Mouse (Mus musculus) urinary bladder, postnatal 36 days (tissue): Measurements from ENCODE around the gene Gm5741.

Experiments
- DNase-seq, 2 experiments: peaks; one replicate each; pipeline ENCODE4 v3.0.0; 2022; ENCODE audit warnings: low spot score in 2 of 2, mixed read lengths in 1 of 2

Gene Gm5741

DNA sequence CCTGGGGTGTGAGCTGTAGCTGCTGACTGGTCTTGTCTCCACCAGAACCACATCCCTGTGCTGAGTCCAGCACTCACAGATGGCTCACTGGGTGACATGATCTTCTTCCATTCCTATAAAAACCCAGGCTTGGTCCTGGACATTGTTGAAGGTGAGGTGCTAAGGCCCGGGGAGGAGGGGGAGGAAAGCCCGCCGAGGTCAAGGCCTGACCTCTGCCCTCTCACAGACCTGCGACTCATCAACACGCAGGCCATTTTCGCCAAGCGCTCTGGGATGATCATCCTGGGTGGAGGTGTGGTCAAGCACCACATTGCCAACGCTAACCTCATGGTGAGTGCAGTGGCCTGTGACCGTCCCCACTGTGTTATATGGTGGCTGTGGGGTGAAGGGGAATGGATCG, 6.4 kb upstream of the Gm5741 start:
- DNase-seq = no peak

DNA sequence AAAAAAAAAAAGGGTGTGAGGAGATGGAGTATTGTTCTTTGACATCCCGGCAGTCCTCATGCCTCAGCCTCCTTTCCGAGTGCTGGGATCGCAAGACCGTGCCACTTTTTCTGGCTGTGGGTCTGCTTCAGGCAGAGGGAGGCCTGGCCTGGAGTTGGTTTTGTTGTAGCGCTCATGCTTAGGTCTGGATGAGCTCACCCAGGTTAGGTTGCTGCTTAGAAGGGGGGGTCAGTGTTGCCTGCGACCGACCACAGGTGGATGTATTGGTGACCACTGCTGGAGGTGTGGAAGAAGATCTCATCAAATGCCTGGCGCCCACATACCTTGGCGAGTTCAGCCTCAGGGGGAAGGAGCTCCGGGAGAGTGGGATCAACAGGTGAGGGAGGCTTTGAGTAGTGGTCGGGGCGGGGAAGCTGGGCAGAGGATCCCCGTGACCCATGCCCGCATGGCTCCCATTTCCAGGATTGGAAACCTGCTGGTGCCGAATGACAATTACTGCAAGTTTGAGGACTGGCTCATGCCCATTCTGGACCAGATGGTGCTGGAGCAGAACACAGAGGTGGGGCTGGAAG, 5.3 kb upstream of the Gm5741 start:
- DNase-seq = no peak

DNA sequence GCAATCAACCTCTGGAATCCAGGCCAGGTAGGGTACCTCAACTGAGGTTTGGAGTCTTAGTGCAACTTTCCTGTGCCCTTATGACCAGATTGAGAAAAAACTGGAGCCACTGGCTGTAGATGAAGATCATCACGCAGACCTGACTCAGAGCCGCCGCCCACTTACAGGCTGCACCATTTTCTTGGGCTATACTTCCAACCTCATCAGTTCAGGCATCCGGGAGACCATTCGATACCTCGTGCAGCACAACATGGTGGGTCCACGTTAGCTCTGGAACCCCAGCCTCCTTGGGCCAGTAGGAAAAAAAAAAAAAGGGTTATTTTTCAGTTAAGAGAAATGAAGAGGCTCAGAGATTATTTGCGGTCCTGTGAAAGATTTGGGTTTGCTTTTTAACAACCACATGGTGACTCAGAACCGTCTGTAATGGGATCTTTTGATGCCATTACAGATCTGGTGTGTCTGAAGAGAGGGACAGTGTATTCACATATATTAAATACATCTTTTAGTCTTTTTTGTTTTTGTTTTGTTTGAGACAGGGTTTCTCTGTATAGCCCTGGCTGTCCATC, 4.7 kb upstream of the Gm5741 start:
- DNase-seq = no peak

DNA sequence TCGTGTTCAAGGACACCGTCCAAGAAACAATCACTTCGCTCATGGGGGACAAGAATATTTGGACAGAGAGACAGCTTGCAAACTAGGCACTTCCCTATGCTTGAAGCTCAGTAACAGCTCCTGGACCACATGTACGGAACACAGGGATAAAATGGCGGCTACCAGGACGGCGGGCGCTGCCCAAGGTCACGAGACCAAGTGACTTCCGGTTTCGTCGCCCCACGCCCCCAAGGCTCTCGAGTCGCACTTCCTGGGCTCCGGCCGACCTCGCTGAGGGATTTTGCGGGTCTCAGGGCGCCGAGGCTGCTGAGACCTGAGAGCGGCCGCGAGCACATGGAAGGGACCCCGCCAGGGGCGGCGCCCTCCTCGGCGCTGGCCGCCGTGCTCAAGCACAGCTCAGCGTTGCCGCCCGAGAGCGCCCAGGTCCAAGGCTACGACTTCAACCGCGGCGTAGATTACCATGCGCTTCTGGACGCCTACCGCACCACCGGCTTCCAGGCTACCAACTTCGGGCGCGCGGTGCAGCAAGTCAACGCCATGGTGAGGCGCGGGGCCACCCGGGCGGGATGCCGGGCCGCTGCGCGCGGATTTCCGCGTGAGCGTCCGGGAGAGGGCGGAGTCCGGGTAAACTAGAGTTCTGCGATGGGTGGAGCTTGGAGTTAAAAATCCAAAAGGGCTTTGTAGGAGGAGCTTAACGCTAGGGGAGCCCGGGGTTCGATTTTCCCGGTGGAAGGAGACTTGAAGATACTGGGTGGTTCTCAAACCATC, 3.9 kb upstream of the Gm5741 start, which contains the start of gene Dhps:
Dhps (plus strand) TSS at position 244 of the 768 bp plus-strand sequence.
- peak; percentile 84 to 92 for DNase-seq

DNA sequence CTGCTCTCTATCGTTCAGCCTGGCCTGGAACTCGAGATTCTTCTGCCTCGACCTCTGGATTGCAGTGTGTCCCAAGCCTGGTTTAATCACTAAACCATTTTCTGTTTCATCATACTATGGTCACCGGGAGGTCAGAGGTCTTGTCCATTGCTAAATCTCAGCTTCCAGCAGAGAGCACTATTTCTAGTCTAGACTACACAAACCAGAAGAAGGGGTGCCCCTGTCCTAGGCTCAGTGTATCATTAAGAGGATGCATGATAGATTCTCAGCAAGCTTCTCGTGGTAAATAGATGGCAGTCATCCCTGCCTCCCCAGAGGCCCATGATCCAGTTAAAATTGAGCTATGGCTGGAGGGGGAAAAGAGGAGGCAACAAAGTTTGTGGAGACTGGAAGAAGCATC, 3.3 kb upstream of the Gm5741 start:
- no peak for DNase-seq

DNA sequence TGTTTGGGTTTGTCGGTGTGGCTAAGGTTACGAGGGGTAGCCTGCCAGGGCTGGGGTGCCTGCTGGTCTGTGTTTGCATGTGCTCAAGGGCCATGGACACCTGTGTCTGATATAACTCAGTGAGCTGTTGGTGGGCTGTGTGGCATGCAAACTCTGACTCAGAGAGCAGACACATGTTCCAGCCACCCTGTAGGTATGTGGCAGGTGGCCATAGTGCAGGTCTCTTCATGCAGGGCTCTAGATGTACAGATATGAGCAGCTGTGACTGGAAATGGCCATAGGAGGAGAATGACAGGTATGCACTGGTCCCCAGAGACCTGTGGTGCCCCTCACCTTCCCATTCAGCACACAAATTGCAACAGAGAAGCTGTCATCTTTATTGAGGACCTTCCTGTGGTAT, 627 bp downstream of the Gm5741 start:
- DNase-seq = peak; percentile 63 to 64

DNA sequence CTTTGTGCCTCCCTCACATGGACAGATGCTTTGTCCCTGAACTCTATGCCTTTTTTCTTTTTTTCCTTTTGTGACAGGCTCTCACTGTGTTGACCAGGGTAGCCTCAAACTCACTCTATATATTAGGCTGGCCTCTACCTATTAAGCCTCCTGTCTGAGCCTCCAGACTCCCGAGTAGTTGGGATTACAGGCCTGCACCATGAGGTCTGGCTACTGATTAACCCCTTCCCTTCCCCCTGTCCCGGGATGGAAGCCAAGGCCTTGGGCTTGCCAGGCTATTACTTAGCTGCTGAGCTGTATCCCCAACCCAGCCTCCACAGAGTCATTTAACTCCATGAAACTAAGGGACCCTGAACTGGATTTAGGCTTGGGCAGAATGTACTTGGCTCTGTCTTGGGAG, 2.6 kb downstream of the Gm5741 start:
- no peak for DNase-seq

DNA sequence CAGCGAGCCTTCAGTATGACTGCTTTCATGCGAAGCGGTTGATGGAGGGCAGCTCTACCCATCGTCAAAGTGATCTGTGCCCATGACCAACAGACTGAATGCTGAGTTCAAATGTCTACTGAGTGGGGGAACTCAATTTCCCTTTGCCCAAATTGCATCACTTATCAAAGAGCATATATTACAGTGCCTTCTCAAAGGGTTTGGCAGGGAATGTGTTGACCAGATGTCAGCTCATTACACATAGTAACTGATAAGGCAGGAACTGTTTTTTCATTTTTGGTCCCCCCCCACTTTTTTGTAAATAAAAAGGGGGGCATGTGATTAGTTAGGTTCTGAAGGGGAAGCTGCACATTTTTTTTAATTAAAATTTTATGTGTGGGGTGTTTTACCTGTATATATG, 5.2 kb downstream of the Gm5741 start:
- DNase-seq = no peak

DNA sequence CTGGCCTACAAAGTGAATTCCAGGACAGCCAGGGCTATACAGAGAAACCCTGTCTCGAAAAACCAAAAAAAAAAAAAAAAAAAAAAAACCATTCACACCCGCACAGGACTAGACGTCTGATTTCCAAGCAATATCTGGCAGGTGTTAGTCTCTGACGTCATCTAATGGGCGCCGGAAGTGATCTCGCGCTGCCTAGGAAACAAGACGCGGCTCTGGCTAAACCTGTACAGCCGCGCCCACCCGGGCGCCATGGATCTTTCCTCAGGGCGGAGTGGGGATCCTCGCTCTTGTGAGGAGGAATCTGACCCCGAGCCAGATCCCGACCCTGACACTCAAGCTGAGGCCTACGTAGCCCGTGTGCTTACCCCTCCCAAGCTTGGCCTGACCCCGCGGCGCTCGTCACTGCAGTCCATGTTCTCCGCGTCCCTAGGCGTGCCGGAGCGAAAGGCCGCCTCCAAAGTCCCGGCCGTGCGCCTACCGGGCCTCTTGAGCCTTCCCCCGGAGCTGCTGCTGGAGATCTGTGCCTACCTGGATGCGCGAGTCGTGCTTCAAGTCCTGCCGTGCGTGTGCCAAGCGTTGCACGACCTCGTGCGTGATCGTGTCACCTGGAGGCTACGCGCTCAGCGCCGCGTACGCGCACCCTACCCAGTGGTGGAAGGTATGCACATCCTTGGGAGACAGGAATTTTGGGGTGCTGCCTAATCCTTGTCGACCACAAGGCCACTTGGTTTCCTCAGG, 7.7 kb downstream of the Gm5741 start, which contains the start of gene Fbxw9:
Fbxw9 (plus strand) TSS at position 177 of the 738 bp plus-strand sequence.
- DNase-seq = peak; percentile 86 to 89

DNA sequence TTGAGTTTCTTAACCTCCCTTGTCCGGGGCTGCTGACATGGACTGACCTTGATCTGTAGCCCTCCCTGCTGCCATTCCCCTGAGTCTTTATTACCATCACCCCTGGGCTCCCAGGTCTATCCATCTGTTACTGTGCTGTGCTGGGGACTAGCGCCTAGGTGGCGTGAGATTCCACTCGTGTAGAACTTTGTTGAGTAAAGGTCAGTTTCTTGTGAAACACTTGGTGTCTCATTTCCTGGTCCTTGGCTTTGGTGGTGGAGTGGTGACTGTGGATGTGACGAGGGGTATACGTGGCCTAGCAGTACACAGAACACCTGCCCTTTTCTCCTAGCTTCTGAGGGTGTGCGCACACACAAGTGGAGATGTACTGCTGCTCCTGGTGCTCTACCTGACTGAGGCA, 10.4 kb downstream of the Gm5741 start:
- DNase-seq = no peak

DNA sequence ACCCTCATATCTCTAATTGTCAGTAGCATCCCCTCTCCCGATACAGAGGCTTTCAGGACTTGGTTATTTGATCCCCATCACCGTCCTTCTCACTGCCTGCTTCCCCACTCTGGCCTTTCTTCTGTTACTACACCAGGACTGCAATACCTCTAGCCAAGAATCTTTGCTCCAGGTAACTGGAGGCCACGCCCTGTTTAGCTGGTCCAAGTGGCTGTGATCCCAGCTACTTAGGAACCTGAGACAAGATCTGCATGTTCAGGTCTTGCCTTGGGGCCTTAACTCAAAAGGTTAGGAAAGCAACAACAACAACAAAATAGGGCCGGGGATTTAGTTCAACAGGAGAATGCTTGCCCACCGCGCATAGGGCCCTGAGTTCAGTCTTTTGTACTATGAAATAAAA, 24.2 kb downstream of the Gm5741 start:
- no peak for DNase-seq

DNA sequence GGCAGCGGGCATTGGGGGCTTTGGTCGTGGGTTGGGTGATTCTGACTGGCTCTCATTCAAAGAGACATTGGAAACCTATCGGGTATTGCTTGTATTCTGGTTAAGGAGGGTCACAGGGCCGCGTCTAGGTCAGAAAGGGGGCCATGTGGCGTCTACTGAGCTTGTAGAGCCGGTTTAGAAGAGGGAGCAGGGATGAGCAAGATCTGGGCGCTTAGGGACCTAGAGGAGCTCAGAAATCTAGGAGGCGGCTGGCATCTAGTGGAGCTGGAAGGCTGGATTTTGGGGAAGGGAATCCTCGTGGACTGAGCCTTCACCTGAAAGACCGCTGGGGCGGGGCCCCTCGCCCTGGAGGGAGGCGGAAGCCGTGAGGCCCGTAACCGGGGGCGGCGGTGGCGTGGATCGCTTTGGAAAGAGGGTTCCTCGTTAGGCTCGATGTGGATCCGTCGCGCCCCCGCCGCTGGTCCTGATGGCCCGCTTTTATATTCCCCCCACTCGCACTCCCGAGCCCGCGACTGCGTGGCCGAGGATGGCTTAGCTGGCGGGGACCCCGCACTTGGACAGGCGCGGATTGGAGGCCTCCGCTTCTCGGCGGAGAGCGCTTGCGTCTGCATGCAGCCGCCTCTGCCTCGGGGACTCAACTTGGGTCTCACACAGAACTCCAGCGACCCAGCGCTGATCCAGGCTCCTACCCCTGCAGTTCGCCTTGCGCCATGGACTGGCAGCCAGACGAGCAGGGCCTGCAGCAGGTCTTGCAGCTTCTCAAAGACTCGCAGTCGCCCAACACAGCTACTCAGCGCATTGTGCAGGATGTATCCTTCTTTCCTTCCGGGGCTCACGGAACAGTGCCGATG, 29.9 kb downstream of the Gm5741 start:
- DNase-seq = peak; percentile 48 to 50

DNA sequence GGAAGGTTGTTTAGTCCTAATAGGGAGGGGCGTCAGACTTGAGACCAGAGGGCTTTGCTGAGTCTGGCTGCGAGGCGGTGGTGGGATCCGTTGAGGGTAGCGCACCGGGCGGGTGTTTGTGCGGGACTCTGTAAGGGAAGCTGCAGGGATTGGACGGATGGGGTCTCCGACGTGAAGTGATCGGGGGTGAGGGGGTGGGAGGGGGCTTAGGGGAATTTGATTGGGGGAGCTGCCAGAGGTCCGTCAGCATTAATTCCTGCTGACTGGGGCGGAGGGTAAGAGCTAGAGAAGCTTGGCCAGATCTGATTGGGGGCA, 30.5 kb downstream of the Gm5741 start:
- DNase-seq = no peak

DNA sequence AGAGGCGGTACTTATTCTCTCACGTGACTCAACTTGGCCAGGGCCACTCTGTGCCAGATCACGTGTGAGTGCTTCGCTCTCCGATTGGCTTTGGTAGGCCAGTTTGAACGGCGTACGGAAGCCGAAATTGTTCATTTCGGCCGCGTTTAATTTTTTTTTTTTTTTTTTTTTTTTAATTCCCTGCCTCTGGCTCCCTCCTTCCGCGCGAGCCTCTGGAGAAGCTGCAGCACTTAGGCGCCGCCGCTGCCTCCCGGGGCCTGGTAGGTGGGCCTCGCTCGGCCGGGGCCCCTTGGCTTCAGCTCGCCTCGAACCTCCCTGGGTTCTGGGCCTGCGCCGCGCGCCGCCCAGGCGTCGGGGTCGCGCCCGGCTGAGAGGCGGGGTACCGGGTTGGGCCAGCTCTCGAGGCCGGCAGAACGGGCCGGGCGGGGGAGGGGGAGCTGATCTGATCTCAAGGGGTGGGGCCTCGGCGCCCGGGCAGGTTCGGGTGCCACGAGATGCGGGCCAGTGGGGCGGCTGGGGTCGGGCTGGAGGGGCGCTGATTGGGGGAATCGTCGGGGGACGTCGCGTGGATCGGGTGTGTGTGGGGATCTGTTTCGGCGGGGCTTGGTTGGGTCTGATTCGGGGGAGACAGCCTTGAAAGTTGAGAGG, 30.9 kb downstream of the Gm5741 start, which contains the start of gene Tnpo2:
Tnpo2 (plus strand) TSS at position 198 of the 648 bp plus-strand sequence.
- peak; percentile 83 to 88 for DNase-seq

DNA sequence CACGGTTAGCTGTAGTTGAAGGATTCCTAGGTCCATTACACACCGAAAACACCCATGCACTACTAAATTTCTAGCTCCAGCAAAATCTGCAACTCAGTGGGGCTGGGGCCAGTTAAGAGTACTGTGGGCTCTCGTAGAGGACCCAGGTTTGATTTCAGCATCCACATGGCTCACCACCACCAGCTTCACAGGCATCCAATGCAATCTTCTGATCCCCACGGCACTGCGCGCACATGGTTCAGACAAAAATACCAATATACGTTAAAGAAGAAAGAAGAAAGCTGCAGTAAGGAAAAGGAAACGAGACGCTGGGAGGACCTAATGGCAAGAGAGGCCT, 31.4 kb downstream of the Gm5741 start:
- no peak for DNase-seq

DNA sequence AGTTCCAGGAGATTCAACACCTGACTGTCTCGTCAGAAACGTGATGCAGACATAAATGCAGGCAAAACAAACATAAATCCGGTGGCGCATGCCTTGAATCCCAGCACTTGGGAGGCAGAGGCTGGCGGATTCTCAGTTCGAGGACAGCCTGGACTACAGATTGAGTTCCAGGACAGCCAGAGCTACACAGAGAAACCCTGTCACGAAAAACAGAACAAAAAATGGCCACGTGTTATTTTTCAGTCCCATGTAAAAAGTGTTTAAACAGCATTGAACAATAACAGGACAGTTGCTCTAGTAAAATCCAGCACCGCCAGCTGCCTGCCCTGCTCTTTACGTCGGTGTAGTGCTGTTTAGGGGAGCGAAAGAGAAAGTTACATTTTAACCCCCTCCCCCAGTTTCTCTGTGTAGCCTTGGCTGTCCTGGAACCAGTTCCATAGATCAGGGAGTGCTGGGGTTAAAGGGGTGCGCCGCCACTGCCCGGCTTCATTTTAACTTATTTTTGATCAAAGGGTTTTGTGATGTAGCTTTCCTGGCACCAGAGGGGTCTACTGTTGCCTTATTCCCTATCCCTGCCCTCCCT, 32.0 kb downstream of the Gm5741 start:
- no peak for DNase-seq

DNA sequence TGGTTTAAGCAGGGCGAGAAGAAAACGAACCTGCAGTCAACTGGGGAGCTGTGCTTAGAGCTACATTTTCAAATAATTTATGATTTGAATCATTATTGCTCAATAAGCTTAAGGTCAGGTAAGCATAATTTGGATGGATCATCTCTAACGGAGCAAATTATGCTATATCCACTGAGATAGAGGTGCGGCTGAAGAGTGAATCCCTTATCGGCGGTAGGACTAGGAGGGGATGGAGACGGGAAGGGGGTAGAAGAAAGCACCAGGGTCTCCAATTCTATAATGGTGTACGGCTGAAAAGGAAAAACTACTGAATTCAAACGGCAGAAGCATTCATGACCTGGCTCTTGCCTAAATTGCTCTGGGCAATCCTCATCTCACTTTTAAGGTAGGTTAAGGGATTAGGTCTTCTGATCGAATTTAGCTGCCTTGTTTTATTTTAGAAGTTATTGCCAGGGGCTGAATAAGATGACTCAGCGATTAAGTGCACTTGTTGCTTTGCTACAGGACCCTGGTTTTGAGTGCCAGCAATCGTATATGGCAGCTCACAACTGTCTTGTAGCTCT, 32.5 kb downstream of the Gm5741 start:
- DNase-seq = no peak

DNA sequence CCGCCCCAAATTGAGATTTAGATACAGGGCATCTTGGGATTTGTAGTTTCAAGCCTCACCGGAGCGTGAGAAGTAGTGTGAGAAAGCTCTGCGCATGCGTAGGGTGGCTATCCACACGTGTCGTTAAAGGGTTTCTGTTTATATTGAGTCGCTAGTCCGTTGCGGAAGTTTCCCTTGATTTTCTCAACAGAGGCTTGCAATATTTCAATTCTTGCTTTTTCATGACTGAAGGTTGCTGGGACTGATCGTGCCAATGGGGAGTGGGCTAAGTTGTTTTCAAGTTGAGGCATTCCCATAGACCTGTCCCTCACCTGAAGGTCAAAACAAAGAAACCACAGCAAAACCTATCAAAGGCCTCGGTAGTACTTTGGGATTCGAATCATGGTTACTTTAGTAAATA, 33.0 kb downstream of the Gm5741 start:
- peak; percentile 45 to 59 for DNase-seq

DNA sequence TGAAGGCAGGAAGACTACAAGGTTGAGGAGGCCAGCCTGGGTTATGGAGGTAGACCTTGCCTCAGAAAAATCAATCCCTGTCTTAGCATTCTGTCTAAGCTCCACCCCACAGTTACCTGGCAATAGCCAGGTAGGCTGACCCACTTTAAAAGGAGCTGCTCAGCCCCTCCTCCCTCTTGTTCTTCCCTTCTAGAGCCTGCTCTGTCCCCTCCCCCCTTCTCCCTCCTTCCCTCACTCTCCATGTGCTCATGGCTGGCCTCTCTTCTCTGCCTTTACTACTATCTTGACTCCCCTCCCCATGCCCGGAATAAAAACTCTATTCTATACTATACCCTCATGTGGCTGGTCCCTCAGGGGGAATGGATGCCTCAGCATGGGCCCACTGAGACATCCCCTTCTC, 33.9 kb downstream of the Gm5741 start:
- no peak for DNase-seq

DNA sequence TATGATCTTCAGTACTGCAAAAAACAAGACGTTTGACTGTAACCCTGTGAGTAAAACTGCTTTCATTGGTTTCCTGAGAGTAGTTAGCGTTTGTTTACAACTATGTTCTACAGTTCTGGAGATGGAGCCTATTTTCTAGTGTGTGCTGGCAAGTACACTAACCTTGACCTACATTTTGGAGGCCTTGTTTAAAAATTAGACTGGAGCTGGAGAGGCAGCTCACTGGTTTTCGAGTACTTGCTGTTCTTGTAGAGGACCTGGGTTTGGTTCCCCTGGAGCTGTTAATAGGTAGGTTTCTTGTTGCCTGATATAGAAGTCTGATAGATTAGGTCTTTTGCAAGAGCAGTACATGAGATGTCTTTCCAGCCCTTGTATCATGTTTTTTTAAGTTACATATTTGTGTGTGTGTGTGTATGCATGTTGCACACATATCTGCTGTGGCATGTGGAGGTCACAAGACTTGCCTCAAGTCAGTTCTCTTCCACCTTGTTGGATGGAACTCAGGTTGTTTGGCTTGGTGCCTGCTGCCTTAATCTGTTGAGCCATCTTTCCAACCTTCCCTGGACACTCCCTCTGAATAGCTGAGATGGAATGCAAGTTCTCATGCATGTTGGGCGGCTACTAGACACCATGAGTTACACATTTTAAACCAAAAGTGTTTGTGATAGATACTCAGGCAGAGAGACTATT, 35.0 kb downstream of the Gm5741 start:
- DNase-seq = no peak
